Mouse (Mus musculus) G1E (cell line): ENCODE results near the gene Creb5.

Source experiments
- CTCF ChIP-seq: IDR thresholded peaks from 2 replicates; pipeline ENCODE4 v1.5.1; 2012; ENCODE audit warnings: low read depth, low read length, inconsistent platforms, mixed read lengths
- GATA1 ChIP-seq: IDR thresholded peaks from 2 replicates; pipeline ENCODE4 v1.6.1; 2012; ENCODE audit warnings: borderline replicate concordance, low read length, inconsistent platforms, mixed read lengths
- TAL1 ChIP-seq: conservative IDR thresholded peaks from 2 replicates; pipeline ENCODE4 v1.6.1; 2012; ENCODE audit warnings: low read depth, low read length, inconsistent platforms, mixed read lengths

DNA sequence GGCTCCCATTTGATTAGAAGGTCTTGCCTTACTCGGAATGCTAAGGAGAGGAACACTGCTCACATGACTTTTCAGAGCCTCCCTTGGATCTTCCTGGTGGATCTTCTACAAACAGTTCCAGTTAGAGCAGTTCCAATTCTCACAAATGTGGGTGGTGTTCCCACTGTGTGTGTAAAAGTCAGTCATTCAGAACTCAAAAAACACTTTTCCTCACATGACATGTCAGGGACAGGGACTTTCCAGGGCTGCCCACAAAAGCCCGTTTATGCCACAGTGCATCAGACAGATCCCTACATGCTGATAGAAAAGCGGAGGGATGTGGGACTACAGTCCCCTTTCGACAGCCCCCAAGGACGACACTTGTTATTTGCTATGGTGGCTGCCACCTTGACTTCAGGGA lies 339.0 kb downstream of the Creb5 start:
- TF ChIP-seq CTCF (no peak), TAL1 (no peak), GATA1 (no peak)
